Mouse (Mus musculus) adrenal gland, adult 2 months (tissue): ENCODE measurements at regions not wholly inside any gene's neighbourhood (a gene's known extent, or its start where the extent isn't known, plus 50 kb on each side); places are given as distances from the start of the nearest gene placed in this dataset.
A peak's percentile ranks its signal among the peaks of the same experiment; 100 is the strongest.

Source experiments
- DNase-seq: peaks from one replicate; pipeline ENCODE4 v3.0.0; 2021

DNA sequence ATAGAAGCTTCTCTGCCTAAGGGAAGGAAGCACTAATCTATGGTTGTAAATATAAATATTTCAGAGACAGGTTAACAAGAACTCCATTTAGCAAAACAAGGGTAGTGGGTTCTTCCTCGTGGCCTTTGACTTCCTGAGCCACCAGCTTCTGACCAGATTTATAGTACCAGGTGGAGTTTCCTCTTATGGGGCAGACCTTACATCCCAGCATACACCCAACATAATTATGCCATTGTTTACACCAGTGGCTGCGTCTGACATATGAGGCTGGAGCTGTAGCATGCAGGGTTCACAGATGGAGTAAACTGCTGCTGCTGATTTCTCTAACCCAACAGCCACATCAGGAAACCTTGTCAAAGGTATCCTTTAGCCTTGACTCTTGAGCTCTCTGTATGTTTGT is 75.5 kb downstream of the Trib2 start:
- DNase-seq: no peak

DNA sequence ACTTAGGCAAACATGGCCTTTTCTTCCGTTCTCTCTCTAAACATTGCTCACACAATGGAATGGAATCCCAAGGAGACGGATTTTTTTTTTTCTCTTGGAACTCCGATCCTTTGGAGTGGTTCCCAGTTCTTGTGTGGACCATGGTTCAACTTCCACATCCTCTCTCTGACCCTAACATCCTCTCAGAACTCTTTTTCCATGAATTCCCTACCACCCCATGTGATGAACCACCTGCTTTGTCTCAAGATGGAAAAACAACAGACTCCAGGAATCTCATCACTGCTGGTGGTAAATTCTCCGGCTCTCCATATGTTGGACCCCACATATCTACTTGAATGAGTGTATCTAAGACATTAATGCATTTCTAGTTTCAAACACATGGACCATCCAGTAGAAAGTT is 77.7 kb downstream of the Trib2 start:
- DNase-seq: no peak

DNA sequence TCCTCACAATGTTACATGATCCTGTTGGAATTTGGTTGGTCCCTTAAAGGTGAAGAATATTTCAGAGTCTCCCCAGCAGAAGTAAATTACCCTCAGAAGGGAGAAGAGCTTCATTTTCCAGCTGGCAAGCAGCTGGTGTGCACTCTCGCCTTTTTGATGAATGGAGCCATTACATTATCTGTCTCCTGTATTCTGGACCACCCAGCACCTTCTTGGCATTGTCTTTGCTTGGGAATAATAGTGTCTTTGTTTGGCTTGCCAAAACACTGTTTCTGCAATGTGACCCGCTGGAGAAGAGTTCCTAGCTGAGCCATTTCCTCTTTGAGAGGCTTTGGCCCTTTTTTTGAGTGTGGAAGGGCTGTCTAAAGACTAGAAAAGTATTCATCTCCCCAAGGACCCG is 85.5 kb downstream of the Trib2 start:
- DNase-seq: peak; percentile 24

DNA sequence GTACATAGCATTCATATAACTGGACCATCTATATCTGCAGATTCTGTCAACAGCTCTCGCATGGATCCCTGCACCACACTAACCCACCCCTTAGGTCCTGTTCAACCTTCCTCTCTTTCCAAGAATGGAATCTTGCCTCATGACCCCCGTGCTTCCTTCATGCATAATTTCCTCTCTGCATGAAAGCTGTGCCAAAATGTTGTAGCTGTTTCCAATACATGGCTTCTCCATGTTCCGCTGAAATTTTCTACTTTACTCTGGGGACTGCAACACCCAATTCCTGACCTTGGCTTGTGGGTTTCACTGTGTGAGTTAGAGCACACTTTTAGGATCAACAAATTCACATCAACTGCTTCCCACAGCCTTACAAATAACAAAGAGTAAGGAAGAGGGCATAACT is 87.0 kb downstream of the Trib2 start:
- DNase-seq: peak; percentile 13

DNA sequence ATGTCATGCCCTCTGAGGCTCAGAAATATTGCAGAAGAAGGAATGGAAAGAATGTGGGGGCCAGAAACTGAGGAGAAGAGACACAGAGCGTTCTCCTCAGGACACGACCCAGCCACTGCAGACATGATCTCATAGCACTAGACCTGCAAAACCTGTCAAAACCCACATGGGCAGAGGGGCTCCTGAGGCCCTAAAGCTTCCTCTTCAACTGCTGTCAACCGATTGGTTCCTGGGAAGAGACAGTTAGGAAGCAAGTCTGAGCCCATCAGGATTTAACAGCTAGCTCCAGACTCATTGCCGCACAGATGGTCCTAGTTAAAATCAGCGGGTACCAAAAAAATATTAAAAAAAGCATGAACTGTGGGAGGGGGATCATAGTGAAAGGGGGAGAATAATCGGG is 93.2 kb downstream of the Trib2 start:
- DNase-seq: no peak

DNA sequence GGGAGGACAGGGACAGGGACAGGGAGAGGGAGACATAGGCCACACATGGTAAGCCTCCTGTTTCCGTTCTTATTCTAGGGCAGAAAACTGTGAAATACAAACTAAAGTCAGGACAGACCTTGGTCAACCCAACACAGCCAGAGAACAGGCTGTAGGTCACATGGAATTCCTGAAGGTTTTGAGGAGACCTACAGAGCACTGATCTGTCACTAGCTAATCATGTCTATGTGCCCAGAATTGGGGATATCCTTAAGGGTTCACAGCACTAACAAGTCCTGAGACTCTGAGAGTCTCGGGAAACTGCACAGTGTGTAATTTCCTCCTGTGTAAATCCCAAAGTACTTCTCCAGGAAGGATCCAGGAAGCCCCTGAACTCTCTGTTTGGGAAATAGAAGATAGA is 94.6 kb downstream of the Trib2 start:
- no peak for DNase-seq

DNA sequence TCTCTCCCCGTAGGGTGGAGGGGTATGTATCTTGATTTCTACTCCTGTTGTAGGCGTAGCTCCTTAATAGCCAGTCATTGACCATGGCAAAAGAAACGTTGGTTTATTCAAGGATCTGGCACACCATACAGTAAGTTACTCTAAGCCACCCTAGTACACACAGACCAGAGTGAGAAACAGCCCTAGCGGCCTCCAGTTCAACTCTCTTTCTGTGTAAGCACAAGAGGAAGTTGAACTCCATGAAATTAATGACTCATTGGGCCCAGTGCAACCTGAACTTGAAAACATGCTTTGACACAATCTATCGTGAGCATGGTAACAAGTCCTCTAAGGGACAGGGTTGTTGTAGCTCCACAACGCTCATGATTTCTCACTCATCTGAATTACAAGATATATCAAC is 96.6 kb downstream of the Trib2 start:
- DNase-seq: no peak

DNA sequence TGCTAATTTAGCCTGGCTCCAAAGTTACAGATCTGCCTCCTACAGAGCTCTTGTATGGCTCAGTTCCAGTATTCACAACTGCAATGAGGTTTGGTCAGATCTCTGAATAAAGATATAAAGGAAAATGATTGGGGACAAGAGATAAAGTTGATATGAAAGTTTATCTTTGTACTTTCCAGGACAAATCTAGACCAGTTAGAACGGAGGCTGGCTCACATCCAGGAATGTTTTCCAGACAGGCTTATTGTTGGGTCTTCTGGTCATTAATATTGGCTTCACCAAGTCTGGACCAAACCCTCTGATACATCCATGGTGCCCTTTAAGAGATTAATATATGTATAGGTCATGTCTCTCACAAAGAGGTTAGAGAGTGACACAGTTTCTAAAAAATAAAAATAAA is 97.9 kb downstream of the Trib2 start:
- DNase-seq: peak; percentile 26

DNA sequence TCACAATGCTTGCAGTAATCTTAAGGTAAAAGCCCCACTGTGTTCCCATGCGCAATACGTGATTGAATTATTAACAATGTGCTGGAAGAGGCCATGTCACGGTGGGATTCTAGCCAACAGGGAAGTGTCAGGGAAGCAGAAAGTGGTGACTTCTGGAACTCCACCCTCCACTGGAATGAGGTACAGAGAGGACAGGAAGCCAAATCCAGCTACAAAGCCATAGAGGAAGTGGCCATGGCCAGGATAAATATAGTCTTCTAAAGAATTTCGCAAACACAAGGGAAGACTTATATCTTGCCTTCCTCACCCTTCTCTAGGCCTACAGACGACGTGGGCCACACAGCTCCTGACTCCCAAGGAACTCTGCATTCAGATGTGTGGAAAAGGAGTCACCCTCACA is 98.7 kb downstream of the Trib2 start:
- DNase-seq: peak; percentile 42

DNA sequence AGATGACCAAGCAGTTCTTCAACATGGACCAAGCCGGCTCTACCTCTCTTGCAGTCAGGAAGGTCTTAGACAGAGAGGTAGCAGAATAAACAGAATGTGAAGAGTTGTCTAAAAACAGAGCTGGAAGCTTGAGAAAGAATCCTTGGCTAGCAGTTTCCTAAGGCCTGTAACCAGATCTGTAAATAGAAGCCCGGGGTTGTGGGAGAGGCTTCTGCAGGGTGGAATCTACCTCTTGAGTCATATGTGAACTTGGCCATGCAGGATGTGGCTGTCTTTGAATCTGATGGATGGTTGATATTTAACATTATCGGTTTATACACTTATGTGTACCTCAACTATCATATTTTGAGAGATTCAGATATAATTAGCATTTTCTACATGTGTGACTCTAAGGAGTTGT is 99.4 kb downstream of the Trib2 start:
- no peak for DNase-seq

DNA sequence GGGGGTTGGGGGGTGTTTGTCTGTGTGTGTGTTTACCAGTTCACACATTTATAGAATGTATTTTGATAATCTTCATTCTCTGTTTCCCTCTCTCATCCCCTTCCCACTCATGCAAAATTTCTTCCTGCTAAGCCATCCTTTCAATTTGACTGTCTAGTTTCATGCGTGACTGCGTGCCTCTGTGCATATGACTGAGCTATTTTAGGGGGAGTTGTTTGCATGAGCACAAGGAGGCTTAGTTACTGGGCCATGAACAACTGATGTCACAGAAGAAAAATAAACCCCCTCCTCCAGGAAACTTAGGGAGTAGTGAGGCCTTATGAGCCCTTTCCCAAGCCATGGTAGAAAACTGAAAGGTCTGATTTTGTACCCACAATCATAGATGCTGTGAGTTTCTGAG is 103.1 kb downstream of the Trib2 start:
- no peak for DNase-seq

DNA sequence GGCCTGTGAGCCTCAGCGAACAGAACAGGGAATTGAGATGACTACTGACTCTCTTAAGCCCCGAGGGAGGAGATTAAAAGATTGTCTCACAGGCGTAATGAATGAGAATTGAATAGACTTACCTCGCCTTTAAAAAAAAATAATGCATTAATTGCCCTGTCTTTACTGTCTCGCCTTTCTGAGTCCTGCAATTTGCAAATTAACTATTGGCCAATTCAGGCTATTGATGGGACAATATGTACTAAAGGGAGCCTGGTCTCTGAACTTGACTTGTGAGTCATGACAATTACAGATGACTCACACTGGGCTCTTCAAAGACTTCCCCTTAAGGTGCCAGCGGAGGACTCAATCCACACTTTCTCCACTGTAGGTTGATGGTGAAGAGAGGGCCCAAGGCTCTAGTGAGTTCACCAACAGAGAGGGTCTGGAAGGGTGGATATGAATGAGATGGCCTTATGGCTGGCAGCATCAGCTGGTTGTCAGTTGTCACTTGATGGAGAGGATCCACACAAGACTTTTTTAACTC is 109.1 kb downstream of the Trib2 start:
- peak; percentile 23 for DNase-seq

DNA sequence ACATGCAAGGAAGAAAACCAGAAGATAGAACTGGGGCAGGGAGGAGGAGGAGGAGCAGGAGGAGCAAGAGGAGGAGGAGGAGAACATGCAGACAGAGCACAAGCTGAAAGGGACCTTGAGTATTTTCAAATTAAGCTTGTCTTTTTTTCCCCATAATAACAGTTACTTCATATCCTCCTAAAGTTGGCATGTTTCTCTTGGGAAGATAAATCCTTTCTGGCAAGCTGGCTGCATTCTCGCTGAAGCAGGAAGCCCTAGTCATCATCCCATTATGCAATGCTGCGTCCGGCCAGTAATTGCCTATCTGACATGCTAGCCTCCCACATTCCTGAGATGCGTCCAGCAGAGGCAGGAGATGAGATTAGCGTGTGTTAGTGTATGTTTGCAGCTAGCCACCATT is 112.3 kb downstream of the Trib2 start:
- DNase-seq: peak; percentile 84

DNA sequence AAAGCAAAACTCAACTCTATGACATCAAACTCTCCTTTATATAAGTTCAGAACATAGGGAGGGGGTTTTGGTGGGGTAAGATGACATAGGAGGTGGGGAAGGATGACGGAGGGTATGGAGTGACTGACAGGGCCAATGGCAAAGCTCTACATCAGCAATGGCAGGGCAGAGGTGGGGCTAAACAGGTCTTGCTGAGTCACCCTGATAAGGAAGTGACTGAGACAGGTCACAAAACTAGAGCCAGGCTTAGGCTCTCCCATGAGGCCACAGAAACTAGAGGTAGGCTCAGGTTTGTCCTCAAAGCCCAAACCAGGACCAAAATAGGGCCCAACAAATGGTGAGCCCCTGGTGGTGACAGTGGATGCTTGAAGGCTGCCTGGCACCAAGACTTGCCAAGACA is 114.6 kb downstream of the Trib2 start:
- DNase-seq: no peak

DNA sequence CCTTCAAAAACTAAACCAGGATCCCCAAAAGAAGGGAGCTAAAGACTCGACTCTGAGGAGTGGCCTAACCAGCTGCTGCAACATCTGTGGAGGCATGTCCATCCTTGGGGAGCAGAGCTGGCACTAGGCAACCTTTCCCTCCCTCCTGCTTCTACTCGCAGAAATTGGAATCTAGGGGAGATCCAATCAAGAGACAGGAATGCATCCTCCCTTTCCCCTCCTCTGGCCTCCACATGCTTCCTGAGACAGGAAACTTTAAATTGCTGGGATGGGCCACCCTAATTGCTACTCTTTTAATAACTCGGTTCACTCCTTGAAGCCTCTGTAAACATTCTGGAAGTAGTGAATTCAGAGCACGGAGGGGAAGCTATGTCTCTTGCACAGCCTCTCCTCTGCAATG is 117.9 kb downstream of the Trib2 start:
- DNase-seq: no peak

DNA sequence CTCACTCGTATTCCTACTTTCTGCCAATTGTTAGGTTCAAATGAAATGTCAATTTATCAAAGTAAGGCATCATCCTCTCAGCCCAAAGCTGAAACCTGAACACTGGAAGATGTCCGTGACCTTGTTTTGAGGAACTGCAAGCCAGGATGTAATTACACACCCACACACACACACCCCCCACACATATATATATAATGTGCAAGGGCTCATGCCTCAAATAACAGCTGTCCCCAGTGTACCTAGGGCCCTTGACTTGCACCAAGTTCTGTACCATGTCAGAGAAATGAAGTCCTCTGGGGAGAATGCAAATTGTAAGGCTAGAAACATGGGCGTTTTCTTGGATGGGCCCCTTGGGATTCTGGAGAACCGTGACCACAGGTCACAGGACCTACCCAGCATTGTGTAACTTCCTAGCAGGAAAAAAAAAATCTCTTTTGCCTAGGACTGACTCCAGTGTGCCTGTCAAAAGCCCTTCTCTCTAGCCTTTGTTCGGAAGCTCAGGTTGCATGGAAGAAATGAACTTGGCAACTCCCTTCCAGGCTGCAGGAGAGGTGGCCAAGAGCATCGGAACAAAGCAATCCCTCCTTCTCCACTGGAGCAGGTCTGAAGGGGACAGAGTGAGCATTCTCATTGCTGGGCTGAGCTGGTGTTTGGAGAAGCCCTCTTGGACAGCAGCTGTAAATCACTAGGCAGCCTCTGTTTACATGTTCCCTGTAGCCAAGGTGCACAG is 118.5 kb downstream of the Trib2 start:
- peak; percentile 35 for DNase-seq

DNA sequence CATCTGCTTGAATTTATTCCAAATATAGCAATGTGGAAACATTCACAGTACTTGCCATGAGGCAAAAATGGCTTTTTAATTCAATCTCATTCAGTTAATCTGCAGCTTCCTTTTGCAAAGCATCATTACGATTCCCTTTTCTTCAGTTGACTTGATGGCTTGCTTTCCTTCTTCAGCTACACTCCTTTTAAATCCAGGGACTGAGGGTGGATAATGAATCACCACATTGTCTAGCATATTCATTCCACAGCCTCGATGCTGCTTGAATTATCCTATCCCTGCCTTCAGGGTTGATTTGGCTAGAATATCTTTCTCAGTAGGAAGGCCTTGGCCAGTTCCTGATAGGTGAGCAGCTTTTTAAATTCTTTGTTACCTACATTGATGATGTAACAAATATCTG is 128.4 kb downstream of the Trib2 start:
- no peak for DNase-seq

DNA sequence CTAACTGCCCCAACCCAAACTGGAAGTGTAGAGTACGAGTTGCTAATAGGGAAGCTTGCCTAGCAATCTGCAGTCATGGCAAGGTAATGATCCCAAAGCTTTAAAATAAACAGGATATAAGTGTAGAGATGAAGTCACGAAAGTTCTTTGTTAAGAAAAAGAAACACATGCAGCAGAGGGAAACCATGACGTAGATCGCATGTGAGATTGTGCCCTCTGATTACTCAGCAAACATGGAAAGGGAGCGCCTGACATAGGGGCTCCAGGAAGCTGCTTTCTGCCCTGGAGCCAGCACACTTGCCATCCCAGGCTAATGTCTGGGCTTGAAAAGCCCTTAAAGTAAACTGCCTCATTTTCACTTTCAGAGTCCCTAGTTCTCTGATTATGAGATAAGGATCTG is 132.4 kb downstream of the Trib2 start:
- DNase-seq: no peak

DNA sequence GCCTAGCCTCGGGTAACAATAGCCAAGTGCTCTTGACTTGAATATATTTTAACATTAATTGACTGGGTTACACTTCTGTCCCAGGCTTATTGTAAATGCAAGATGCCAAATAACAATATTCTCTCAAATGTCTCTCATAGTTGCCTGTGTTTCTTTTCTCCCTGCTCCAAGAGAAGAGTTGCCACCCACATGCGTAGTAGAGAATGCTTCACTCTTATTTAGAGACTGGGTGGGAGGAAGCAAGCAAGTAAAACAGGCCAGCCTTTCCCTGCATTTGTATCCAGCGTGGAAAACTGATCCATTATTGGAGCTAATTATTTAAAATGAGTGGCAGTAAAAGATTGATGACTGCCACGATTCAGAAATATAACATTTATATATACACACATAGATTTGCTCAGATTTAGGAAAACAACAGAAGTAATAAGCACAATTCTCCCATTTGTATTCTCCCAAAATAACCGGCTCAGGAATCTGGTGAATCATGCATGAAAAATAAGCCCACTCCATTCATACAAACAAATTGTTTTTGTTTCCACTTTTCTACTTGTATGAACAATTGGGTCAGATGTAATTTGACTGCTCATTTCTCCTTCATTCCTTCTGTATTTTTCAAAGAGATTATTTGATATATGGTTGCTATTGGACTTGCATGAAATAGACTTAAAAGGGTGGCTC is 134.9 kb downstream of the Trib2 start:
- no peak for DNase-seq

DNA sequence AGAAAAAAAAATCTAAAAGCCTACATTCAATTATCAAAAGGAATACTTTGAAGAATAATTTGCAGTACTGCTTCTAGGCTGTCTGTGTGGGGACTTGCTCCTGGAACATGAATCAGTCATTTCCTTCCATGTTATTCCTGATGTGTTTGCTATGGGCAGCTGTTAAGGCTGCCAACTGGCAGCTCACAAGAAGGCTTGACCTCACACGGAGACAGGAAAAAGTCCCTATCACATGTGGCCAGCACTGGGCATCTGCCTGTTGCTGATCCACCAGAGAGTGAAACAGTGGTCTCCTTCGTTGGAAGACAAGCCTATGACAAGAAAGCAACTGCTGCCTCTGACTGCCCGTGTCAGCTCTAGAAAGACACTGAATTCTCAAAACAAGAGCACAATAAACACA is 140.6 kb downstream of the Trib2 start:
- no peak for DNase-seq

DNA sequence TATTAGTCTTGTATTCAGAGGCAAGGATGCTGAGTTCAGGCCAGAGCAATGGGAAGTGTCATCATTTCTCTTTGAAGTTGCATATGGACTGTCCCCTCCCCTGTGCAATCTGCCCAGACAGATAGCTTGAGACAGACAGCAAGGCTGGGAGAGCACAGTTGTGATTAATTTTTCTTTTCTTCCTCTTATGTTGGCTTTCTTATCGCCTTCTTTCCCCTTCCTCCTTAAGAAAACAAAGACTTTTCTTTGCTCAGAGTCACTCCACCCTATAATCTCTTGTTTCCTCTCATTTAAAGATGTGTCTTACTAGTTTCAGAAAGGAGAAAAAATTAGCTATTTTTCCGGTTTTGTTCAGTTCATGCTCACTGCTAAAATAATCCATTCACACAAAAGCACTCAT is 157.0 kb downstream of the Trib2 start:
- DNase-seq: no peak

DNA sequence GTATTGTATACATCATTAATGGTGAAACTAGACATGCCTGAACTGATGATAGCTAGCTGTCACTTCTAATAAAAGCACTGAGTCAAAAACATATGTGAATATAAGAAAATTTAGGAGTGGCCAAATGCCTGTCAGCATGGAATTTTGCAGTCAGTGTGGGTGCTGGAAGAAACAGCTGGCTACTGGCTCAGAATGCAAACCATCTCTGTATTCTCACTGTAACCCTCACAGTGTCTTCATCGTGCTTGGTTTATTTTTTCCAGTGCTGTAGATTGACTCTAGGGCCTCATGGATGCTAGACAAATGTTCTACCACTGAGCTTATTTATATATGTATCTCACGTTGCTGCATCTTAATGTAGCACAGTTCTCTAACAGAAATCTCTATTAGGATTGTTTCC is 157.4 kb downstream of the Trib2 start:
- DNase-seq: no peak

DNA sequence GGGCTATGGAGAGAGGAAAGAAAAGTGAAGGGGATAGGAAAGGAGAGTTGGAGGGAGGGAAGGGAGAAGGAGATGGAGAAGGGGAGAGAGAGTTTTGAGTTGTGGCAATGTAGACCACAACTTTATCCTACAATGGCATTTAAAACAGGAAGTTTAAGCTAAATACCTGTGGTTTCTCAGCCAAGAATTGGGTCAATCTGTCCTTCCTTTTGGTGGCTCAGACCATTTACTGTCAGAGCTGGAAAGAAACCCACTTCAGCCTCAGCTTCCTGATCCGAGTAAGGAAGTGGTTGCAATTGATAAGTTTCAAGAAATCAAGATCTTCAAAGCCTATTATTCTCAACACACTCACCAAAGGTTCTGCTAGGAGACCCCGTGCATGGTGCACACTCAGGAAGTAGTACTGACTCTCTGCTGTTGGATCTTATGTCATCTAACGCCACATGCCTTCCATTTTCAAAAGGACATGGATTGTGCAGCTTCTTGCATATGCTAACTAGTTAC is 158.9 kb downstream of the Trib2 start:
- DNase-seq: no peak

DNA sequence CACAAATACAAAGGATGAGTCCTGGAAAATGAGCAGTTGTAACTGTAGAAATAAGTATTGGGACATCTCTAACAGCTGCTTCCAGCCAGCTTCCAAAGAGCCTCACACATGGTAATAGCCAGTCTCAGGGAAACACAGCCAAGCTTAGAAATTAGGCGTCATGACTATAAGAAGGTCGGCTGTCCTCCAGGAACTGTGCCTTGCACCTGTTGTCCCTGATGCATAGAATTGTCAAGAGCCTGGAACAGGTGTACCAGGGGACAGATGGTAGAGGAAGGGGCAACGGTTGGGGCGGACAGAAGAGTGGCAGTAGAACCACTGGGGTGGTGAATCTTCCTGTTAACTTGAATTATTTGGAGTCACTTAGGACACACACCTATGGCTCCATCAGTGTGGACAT is 162.1 kb downstream of the Trib2 start:
- DNase-seq: no peak
